Mouse (Mus musculus) liver, embryonic 12.5 days (tissue): Measurements from ENCODE around the gene Olfr292. TPM values are rescaled to one million over a fixed set of nuclear protein-coding genes. Genes with fewer than 3 reads are reported as not detected.

Source experiments
- ATAC-seq: fragments of 200-750 bp; cut with Nextera tagmentation; 2 replicates; pipeline ENCODE4 v1.8.0; 2017; ENCODE audit warnings: moderate number of reproducible peaks, mild to moderate bottlenecking, moderate library complexity
- H3K27ac ChIP-seq: fragments of 300-500 bp; sonication (generic); 2 replicates; pipeline ENCODE4 v1.5.1; 2016; ENCODE audit warnings: mild to moderate bottlenecking
- H3K27me3 ChIP-seq: fragments of 300-500 bp; sonication (generic); replicated peaks from 2 replicates; pipeline ENCODE4 v1.6.1; 2016; ENCODE audit warnings: mild to moderate bottlenecking, moderate library complexity
- H3K36me3 ChIP-seq: fragments of 300-500 bp; sonication (generic); 2 replicates; pipeline ENCODE4 v1.6.1; 2016; ENCODE audit warnings: mild to moderate bottlenecking, moderate library complexity
- H3K4me1 ChIP-seq: fragments of 300-500 bp; sonication (generic); 2 replicates; pipeline ENCODE4 v1.6.1; 2016
- H3K4me2 ChIP-seq: fragments of 300-500 bp; sonication (generic); 2 replicates; pipeline ENCODE4 v1.6.1; 2016; ENCODE audit warnings: mild to moderate bottlenecking, moderate library complexity
- H3K4me3 ChIP-seq: fragments of 300-500 bp; sonication (generic); 2 replicates; pipeline ENCODE4 v1.5.1; 2016; ENCODE audit warnings: mild to moderate bottlenecking, moderate library complexity
- H3K9ac ChIP-seq: fragments of 300-500 bp; sonication (generic); 2 replicates; pipeline ENCODE4 v1.6.1; 2016; ENCODE audit warnings: mild to moderate bottlenecking, moderate library complexity
- H3K9me3 ChIP-seq: fragments of 300-500 bp; sonication (generic); replicated peaks from 2 replicates; pipeline ENCODE4 v1.6.1; 2016; ENCODE audit warnings: mild to moderate bottlenecking, moderate library complexity
- WGBS: fragments of 180-500 bp; shearing (Covaris S2); methylation state at CpG from one replicate; pipeline ENCODE4 v1.1.7; 2016; ENCODE audit not compliant: insufficient replicate concordance; 5-methylcytosine and 5-hydroxymethylcytosine counted together
- polyA plus RNA-seq: library from polyadenylated mRNA; unstranded; fragments of >200 nt; fragmentation: Nextera tagmentation; extraction: Ambion mirVana; gene quantifications from 2 replicates; pipeline ENCODE4 v1.2.1, GENCODE M21; 2016

Olfr292 gene
- polyA plus RNA-seq = not detected in 2 replicates

GRCm38 (mm10) chr7:86688030-86688429, at the start of gene Olfr292:
Gene Olfr292, plus strand, starts transcription at chr7:86688330.
- Histone ChIP-seq H3K9ac (no peak within 1 kb of the TSS), H3K4me2 (no peak within 1 kb of the TSS), H3K27me3 (no peaks in the 10 kb centered on the region), H3K4me3 (no peak within 1 kb of the TSS), H3K4me1 (no peaks in the 10 kb centered on the region), H3K9me3 (no peaks in the 10 kb centered on the region), H3K27ac (no peak within 1 kb of the TSS), H3K36me3 (no peaks in the 10 kb centered on the region)
- ATAC-seq = no peak

- H3K4me3 ChIP-seq = no peak within 1 kb of the TSS
- H3K27ac ChIP-seq = no peak within 1 kb of the TSS
- no peaks in the 10 kb centered on the region for H3K27me3 ChIP-seq
- no peaks in the 10 kb centered on the region for H3K4me1 ChIP-seq
- H3K9ac ChIP-seq = no peak within 1 kb of the TSS
- 76% methylated on average over 4 of the region's 4 CpGs for WGBS
- no peaks in the 10 kb centered on the region for H3K9me3 ChIP-seq
- no peak for ATAC-seq
- H3K36me3 ChIP-seq = no peaks in the 10 kb centered on the region
- H3K4me2 ChIP-seq = no peak within 1 kb of the TSS
Observed at GRCm38 (mm10) chr7:86648761-86649160, 39.4 kb upstream of the Olfr292 start, which contains the start of gene Olfr293. Gene Olfr293, plus strand, starts transcription at chr7:86649061.

- Histone ChIP-seq H3K4me2 (no peak overlapping the region), H3K27ac (no peak overlapping the region), H3K4me1 (no peaks in the 10 kb centered on the region), H3K27me3 (no peaks in the 10 kb centered on the region), H3K4me3 (no peak overlapping the region), H3K36me3 (no peaks in the 10 kb centered on the region), H3K9me3 (no peaks in the 10 kb centered on the region), H3K9ac (no peak overlapping the region)
- ATAC-seq = no peak
Observed at GRCm38 (mm10) chr7:86725013-86725412, 36.9 kb downstream of the Olfr292 start.

Other genes with a start within 250 kb of the Olfr292 start
- gene Olfr299, start 228.4 kb upstream of the Olfr292 start, polyA plus RNA-seq = not detected in 2 replicates
- not detected in 2 replicates for gene Olfr298, start 195.8 kb upstream of the Olfr292 start, polyA plus RNA-seq
- not detected in 2 replicates for gene Olfr297, start 168.4 kb upstream of the Olfr292 start, polyA plus RNA-seq
- not detected in 2 replicates for gene Olfr295, start 104.5 kb upstream of the Olfr292 start, polyA plus RNA-seq
- gene Olfr294, start 71.7 kb upstream of the Olfr292 start, polyA plus RNA-seq = not detected in 2 replicates
- gene Olfr293, start 39.3 kb upstream of the Olfr292 start, polyA plus RNA-seq = not detected in 2 replicates
- gene Folh1, start 87.6 kb downstream of the Olfr292 start, polyA plus RNA-seq = not detected in 2 replicates
- gene Vmn2r77, start 106.7 kb downstream of the Olfr292 start, polyA plus RNA-seq = not detected in 2 replicates
- gene Vmn2r78, start 226.8 kb downstream of the Olfr292 start, polyA plus RNA-seq = not detected in 2 replicates